Mouse (Mus musculus): ENCODE results near the gene Tcte2.

- TF ChIP-seq CTCF (IDR thresholded peaks at IDR 0.05; ENCODE audit: borderline replicate concordance, insufficient read depth, low read depth, low read length) (no peak), POLR2A (IDR thresholded peaks at IDR 0.05; ENCODE audit: borderline replicate concordance, insufficient read depth, low read length) (no peak)
These were observed 18.5 kb downstream of the Tcte2 start for GRCm38 (mm10) chr17:13742941-13743708.

All from cerebellum, adult 2 months (tissue).